Comparison of ENCODE assay signal across 19 mouse cellular contexts in the genomic region with DNA sequence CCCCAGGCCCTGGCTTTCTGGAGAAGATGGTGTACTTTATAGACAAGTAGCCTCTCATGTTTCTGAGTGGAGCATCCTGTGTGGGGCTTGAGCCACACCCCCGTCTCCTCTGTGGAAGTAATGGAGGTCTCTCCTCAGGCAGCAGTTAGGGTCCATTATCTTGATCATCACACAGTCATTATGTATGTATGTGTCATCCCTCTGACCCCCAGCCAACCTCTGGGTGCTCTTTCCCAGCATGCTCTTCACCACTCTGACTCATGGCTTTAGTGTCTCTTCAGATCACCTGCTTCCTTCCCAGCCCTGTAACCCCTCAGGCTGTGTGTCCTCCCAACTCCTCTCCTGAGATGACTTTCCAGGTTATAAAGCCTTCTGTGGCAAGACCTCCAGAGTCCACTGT. TPM values are rescaled to one million over a fixed set of nuclear protein-coding genes. Genes with fewer than 3 reads are reported as not detected.
A peak's percentile ranks its signal among the peaks of the same experiment; 100 is the strongest.
DNase-seq lines count a peak whose midpoint lies in the region; ATAC-seq and TF ChIP-seq lines count a peak whose summit lies in the region.
"Had no signal": no experiment of that assay in that cellular context is flagged by ENCODE, and none has a peak within 500 bp of the region (broad histone marks: within the 10 kb centered on the region; RNA-seq: fewer than 3 reads in every experiment).

No protein-coding gene starts in this region.

- no peak overlapping the region for H3K4me3 ChIP-seq in kidney, embryonic 14.5 days (ENCODE audit: low read length)
- H3K4me3 ChIP-seq in stomach, postnatal 0 days (ENCODE audit: low read depth, low read length), result no peak overlapping the region
- H3K4me3 ChIP-seq: forebrain, embryonic 13.5 days; hindbrain, embryonic 12.5 days; intestine, embryonic 15.5 days had no signal

- no peak overlapping the region for H3K4me2 ChIP-seq in kidney, embryonic 14.5 days (replicated peaks; ENCODE audit: low read depth, low read length)
- no peak overlapping the region for H3K4me2 ChIP-seq in stomach, postnatal 0 days (replicated peaks; ENCODE audit: low read depth)
- H3K4me2 ChIP-seq: forebrain, embryonic 13.5 days; hindbrain, embryonic 12.5 days; intestine, embryonic 15.5 days had no signal

- no peak for DNase-seq in kidney, postnatal 14 days
- DNase-seq in ES-CJ7 (ENCODE audit: low read depth, low spot score), result peak; percentile 23
- DNase-seq in Patski (ENCODE audit: low read depth, low spot score), result no peak
- no peak for DNase-seq in stomach, postnatal 0 days (ENCODE audit: low spot score)
- DNase-seq in spleen, adult 12 weeks (ENCODE audit: low spot score), result no peak
- no peak for DNase-seq in cerebellum, postnatal 10 days
- DNase-seq: adrenal gland, adult 2 months; adrenal gland, postnatal 25 days; cerebellum, adult 9-11 months; forebrain, postnatal 0 days; gastrocnemius, postnatal 36 days; heart, adult 11 months had no signal

- H3K36me3 ChIP-seq in kidney, embryonic 14.5 days (ENCODE audit: control insufficient read depth, insufficient read depth, low read length), result no peaks in the 10 kb centered on the region
- no peaks in the 10 kb centered on the region for H3K36me3 ChIP-seq in stomach, postnatal 0 days (ENCODE audit: control insufficient read depth, insufficient read depth, low read length)
- H3K36me3 ChIP-seq: hindbrain, embryonic 12.5 days; intestine, embryonic 15.5 days had no signal

- H3K4me1 ChIP-seq in kidney, embryonic 14.5 days (ENCODE audit: control insufficient read depth, insufficient read depth, low read length), result peaks cover 21% of the 10 kb centered on the region; the same call in 1 of the 2 replicates
- H3K4me1 ChIP-seq in stomach, postnatal 0 days (replicated peaks; ENCODE audit: control insufficient read depth, insufficient read depth), result no peaks in the 10 kb centered on the region

- H3K9me3 ChIP-seq in kidney, embryonic 14.5 days (ENCODE audit: control insufficient read depth, low read length), result no peaks in the 10 kb centered on the region
- H3K9me3 ChIP-seq in stomach, postnatal 0 days (ENCODE audit: control insufficient read depth, low read length), result no peaks in the 10 kb centered on the region
- H3K9me3 ChIP-seq: forebrain, embryonic 13.5 days; hindbrain, embryonic 12.5 days; intestine, embryonic 15.5 days had no signal

- no peak overlapping the region for H3K9ac ChIP-seq in kidney, embryonic 14.5 days (ENCODE audit: low read depth, low read length)
- H3K9ac ChIP-seq in stomach, postnatal 0 days (ENCODE audit: low read length), result no peak overlapping the region
- H3K9ac ChIP-seq: forebrain, embryonic 13.5 days; forebrain, postnatal 0 days; hindbrain, embryonic 12.5 days; intestine, embryonic 15.5 days had no signal

- 71% methylated on average over 1 of the region's 1 CpGs for WGBS in kidney, embryonic 14.5 days
- WGBS in stomach, postnatal 0 days, result 86% methylated on average over 1 of the region's 1 CpGs

- 0 out of 2 replicates have a peak, but pooled peaks cover 3% of the 10 kb centered on the region for H3K27me3 ChIP-seq in kidney, embryonic 14.5 days (ENCODE audit: control insufficient read depth, insufficient read depth, low read length)
- H3K27me3 ChIP-seq in Patski, result no peaks in the 10 kb centered on the region
- H3K27me3 ChIP-seq in stomach, postnatal 0 days (ENCODE audit: control insufficient read depth, insufficient read depth, low read length), result no peaks in the 10 kb centered on the region
- H3K27me3 ChIP-seq: forebrain, embryonic 13.5 days; intestine, embryonic 15.5 days had no signal

- in situ Hi-C loops in Patski (cut with MboI; ENCODE audit: low pct_unique_long_range_greater_than_20kb), result loop anchor here (5.0 kb wide), 1 partner anchor 404 kb away; no protein-coding TSS in a partner anchor

- no peak for TF ChIP-seq EP300 in stomach, postnatal 0 days (optimal IDR thresholded peaks at IDR 0.05)

- ATAC-seq in kidney, embryonic 14.5 days (ENCODE audit: low FRiP score, low TSS enrichment), result peak; percentile 16; the same call in 1 of the 2 replicates
- ATAC-seq in Patski, result peak; percentile 19
- ATAC-seq in stomach, postnatal 0 days (ENCODE audit: low FRiP score, low TSS enrichment), result 0 out of 2 replicates have a peak, but pooled peaks have one; percentile 38
- ATAC-seq: forebrain, embryonic 13.5 days; intestine, embryonic 15.5 days had no signal

- H3K27ac ChIP-seq in kidney, embryonic 14.5 days (ENCODE audit: low read depth, low read length), result no peak overlapping the region
- H3K27ac ChIP-seq in stomach, postnatal 0 days (replicated peaks), result no peak overlapping the region
- H3K27ac ChIP-seq: forebrain, embryonic 13.5 days; hindbrain, embryonic 12.5 days; intestine, embryonic 15.5 days had no signal

- CTCF ChIA-PET in Patski (lab: Charles Lee), result no interaction called here

- no peak for TF ChIP-seq CTCF in Patski (IDR thresholded peaks at IDR 0.05)
- TF ChIP-seq CTCF in stomach, postnatal 0 days (IDR thresholded peaks at IDR 0.05; ENCODE audit: low read depth), result no peak

- POLR2A ChIA-PET in Patski (lab: Charles Lee), result no interaction called here

RNA-seq across cellular contexts. Expression of gene Lhpp, which starts 31.2 kb away (rescaled TPM):
- polyA plus RNA-seq in kidney, embryonic 14.5 days (2014; fragmentation: Nextera tagmentation; extraction: Ambion mirVana), result 24.5 and 27.1 TPM in 2 replicates
- 23.6 TPM for polyA plus RNA-seq in Patski (2021)
- 8.0 and 9.3 TPM in 2 replicates for polyA plus RNA-seq in stomach, postnatal 0 days (2015; fragmentation: Nextera tagmentation; extraction: Ambion mirVana)

RNA-seq across cellular contexts. Expression of gene Nkx1-2, which starts 42.2 kb away (rescaled TPM):
- polyA plus RNA-seq in kidney, embryonic 14.5 days (2014; fragmentation: Nextera tagmentation; extraction: Ambion mirVana), result not detected in 2 replicates
- 0.26 TPM for polyA plus RNA-seq in Patski (2021)
- polyA plus RNA-seq in stomach, postnatal 0 days (2015; fragmentation: Nextera tagmentation; extraction: Ambion mirVana), result not detected in 2 replicates
- polyA plus RNA-seq: adrenal gland, adult 2 months; C2C12; embryonic facial prominence, embryonic 14.5 days; forebrain, postnatal 0 days; heart, embryonic 14.5 days had no signal
